Mouse (Mus musculus) mouse trophoblast stem cell (cell line): ENCODE measurements around the gene Pole.

Experiments
- in situ Hi-C, 2 experiments: fragments of 300-500 bp; cut with MseI, MboI; formaldehyde crosslinking; loops; 2 replicates in 1 of 2; 3 replicates in 1 of 2; pipeline ENCODE4 v1.15.1; 2025

Gene Pole

DNA sequence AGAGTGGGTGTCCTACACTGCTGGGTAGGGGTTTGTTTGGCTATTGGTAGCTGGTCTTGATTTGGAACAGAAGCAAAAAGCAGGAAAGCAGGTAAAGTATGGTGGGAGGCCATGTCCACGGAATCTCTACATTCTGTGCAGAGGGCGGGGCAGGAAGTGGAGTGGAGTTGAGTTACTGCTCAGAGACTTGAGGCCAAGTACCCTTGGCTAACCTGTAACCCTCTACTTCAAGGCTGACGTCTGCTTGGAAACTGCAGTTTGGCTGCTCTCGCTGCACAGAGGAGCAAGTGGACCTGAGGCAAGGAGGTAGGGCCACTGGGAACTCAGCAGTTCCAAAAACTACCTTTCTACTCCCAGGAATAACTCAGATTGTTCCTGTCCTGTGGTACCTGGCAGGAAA, 58.4 kb downstream of the Pole start, which contains the start of gene Lrcol1:
TSS of gene Lrcol1 (plus strand) at position 207 of the 400 bp plus-strand sequence.
- in situ Hi-C loops = no loop called here

DNA sequence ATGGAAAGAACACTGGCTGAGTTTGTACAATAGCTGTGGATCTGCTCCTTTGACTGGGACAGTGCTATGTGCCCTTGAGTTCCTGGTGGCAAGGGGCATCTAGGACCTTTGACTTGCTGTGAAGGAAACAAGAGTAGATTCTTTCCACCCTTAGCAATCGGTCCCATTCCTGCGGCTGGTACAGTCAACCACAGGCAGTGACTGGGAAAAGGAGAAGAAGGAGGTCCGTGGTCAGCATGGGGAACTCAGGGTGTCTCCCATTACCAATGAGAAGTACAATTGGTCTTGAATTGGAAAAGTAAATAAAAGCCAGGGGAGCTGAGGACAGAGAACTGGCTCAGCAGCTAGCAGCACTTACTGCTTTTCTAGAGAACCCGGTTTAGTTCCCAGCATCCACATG, 59.4 kb downstream of the Pole start:
- in situ Hi-C loops = no loop called here

DNA sequence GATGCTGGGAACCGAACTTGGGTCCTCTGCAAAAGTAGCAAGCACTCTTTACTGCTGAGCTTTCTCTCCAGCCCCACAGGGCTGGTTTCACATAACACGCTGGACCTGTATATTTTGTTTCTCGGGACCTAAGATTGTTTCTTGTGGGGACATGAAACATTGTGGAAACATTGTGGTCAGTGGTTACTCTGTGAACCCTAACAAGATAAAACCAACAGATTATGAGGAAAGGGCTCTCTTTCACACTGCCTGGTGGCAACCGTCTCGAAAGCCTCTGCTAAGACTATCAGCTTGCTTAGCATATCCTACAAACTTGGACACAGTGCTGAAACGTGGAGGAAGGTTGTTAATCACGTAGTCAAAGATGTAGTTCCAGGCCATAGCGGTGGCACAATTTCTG, 60.9 kb downstream of the Pole start:
- in situ Hi-C loops = no loop called here

DNA sequence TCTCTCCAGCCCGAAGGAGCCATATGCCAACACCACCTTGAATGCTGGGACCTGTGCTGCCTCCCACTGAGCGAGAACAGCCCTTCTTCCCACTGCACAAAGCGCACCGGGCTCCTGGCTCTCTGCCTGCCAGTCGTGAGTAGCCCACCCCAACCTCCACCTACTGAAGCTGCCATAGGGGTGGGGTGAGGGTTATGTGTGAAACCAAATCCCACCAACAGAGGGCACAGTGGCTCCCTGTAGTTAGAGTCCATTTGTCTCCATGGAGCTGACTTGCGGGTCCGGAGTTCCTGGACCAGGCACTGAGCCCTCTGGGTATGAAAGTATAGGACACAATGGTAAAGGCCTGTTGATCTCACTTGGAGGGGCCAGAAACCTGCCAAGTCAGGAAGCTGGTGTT, 68.6 kb downstream of the Pole start:
- in situ Hi-C loops = loop anchor here (10.0 kb wide), 1 partner anchor 280 kb away; no protein-coding TSS in a partner anchor

GRCm38 (mm10) chr5:110357531-110358179, 71.5 kb downstream of the Pole start:
- in situ Hi-C loops = loop anchor here (10.0 kb wide), 1 partner anchor 277 kb away; no protein-coding TSS in a partner anchor

- in situ Hi-C loops = no loop called here
These were observed 75.4 kb downstream of the Pole start for GRCm38 (mm10) chr5:110361465-110361864.

GRCm38 (mm10) chr5:110362813-110363178, 76.7 kb downstream of the Pole start:
- in situ Hi-C loops = no loop called here

GRCm38 (mm10) chr5:110363179-110363821, 77.2 kb downstream of the Pole start:
- in situ Hi-C loops = no loop called here

DNA sequence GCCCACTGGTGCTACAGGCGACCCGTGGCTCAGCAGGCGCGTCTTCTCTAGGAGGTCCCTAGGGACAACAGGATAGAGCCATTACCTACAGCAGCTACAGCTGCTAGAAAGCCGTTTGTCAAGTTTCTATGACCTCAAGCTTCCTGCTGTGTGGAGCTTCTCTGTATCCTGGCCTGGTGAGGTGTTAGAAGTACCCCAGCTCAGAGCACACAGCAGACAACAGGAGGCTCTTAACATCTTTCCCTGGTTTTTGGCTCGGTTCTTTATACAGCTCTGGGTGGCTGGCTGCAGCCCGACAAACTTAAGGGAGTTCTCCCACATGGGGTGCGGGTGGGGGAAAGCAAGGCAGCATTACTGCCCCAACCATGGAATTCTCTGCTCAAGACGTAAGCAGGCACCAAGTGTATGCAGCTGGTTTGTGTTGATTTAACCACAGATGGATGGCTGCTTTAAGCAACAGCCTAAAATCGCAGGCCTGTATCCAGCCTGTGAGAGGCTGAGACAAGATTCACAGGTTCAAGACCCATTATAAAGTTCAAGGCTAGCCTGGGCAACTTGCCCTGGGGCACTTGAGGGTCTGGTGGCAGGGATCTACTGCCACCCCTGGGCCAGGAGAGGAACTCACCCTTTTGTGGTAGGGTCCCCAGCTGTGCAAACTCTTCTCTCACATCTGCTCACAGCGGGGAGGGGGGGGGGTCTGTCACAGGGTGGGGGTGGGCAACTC, 77.9 kb downstream of the Pole start:
- in situ Hi-C loops = no loop called here

DNA sequence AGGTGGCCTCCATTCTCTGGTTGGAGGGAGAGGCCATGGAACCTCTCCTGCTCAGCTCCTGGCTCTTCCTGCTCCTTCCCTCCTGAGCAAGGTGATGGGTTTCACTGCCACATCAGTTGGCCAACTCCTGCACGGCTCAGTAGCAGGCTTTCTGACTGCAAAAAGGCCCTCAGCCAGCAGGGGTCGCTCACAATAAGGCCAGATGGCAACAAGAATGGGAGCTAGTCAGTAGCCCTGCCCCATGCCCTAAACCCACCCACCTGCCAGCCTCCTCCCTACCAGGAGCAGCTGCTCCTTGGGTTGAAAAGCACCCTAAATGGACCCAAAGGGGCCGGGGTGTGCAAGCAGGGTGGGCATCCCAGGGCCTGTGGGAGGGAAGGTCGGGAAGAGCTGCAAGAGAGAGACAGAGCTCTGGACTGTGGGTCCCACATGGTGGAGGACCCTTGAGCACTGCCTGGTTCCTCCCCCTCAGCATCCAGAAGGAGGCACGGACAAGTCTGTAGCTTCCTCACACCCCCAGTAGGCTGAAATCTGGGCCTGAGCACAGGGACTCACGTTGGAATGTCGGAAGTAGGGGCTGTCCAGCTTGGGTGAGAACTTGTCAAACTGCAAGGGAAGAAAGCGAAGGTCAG, 90.8 kb downstream of the Pole start:
- in situ Hi-C loops = no loop called here

GRCm38 (mm10) chr5:110378181-110378583, 92.1 kb downstream of the Pole start:
- in situ Hi-C loops = no loop called here

GRCm38 (mm10) chr5:110379086-110379485, 93.0 kb downstream of the Pole start:
- in situ Hi-C loops = no loop called here

DNA sequence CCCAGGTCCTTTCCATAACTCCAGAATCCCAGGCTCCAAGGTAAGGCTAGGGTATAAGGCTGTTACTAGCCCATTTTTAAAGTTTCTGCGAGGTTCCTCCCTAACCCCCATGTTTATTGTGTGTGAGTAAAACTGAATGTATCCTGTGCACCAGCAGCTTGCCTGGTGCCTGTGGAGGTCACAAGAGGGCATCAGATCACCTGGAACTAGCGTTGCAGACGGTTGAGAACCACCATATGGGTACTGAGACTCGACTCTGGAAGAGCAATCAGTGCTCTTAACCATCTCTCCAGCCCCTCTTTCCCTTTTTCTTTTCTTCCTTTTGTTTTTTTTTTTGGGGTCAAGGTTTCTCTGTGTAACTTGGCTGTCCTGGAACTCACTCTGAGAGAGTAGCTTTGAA, 93.7 kb downstream of the Pole start:
- in situ Hi-C loops = no loop called here

DNA sequence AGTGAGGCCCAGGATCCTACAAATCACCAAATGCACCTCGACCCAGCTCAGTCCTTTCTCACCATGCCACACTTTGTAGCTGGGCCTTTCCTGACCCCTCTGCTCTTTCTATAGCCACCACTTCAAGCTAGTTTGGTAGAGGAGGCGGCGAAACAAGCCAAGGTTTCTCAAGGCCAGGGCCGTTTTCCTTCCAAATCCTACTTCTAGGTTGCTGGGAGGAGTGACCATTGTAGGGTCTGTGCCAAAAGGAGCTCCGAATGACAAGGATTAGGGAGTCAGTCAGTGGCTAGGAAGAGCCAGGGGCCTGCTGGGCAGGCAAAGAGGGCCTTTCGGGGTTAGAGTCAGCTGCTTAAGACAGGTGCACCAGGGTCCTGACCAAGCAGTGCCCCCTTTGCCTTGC, 98.4 kb downstream of the Pole start:
- in situ Hi-C loops = no loop called here

DNA sequence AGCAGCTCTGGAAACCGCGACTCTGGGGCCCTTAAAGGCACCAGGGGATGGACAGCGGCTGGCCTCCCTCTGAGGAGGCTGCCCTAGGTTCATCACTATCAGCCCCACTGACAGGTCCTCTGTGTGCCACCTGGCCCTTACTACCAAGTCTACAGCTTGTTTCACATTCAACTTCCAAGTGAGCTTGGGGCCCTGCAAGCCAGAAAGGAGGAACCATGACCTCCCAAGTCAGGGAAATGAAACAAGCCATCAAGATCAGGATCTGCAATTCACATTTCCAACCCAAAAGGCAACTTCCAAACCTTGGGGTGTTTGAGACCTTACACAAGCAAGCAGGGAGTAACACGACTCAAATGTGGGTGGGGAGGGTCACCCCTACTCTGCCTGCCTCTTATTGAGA, 99.2 kb downstream of the Pole start:
- in situ Hi-C loops = no loop called here

DNA sequence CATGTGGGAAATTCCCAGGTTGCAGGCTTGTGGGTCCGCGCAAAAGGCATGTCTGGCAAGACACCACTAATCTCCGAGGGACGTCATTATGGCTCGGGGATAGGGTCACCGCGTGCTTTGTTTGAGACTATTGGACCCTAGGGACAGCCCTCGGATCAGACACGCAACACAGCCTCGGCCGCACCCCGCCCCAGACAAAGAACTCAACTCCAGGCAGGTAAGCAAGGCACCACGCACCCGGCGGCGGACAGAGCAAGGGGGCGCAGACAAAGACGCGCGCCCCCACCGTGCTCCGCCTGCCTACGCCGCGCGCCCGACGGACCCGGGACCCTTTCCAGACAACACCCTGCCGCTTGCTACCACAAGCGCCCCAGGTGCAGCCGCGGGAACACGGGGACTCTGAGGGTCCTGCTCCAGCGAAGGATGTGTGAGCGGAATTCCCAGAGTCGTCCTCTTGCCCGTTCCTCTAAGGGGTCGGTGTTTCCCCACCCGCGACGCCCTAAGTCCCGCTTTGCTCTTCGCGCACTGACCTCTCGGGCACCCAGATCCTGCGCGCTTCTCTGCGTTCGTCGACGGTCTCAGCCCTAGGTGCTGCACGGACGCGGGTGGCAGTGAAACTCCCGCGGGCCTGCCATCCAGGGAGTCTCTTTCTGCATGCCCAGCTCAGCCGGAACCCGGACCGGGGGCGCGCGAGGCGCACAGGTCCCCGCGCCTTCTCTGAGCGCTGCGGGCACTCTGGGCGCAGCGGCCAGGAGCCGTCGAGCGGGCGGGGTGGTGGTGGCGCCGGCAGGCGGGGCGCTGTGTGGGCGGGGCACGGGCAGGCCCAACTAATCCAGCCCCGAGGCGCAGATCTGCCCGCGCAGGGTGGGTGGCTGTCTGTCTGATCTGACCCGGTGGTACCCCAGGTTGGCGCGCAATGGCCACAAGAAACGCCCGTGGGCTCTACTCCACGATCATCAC, 100.5 kb downstream of the Pole start:
- in situ Hi-C loops = no loop called here
